Mouse (Mus musculus): Measurements from ENCODE around the gene Lce1b. TPM values are rescaled to one million over a fixed set of nuclear protein-coding genes. Genes with fewer than 3 reads are reported as not detected.

The Lce1b gene
- polyA plus RNA-seq, 1 experiment from 2014 or later = not detected

- no peak overlapping the region for H3K9ac ChIP-seq
- no peak for ATAC-seq (ENCODE audit: extremely low read depth, insufficient number of reproducible peaks, low FRiP score, low TSS enrichment)
- no peak overlapping the region for H3K27ac ChIP-seq (replicated peaks)
- no peaks in the 10 kb centered on the region for H3K9me3 ChIP-seq
- H3K36me3 ChIP-seq = no peaks in the 10 kb centered on the region
- no peaks in the 10 kb centered on the region for H3K4me1 ChIP-seq
- no peaks in the 10 kb centered on the region for H3K27me3 ChIP-seq (replicated peaks)
- H3K4me3 ChIP-seq = no peak overlapping the region
- no peak overlapping the region for H3K4me2 ChIP-seq
- WGBS = 33% methylated on average over 1 of the region's 1 CpGs
Observed at GRCm38 (mm10) chr3:92609804-92610203, 46.9 kb downstream of the Lce1b start.

GRCm38 (mm10) chr3:92607392-92607791 lies 49.3 kb downstream of the Lce1b start, which contains the start of gene 2210017I01Rik:
Gene 2210017I01Rik (minus strand): TSS chr3:92607492.
- no peaks in the 10 kb centered on the region for H3K27me3 ChIP-seq (replicated peaks)
- no peak within 1 kb of the TSS for H3K4me3 ChIP-seq
- H3K36me3 ChIP-seq = no peaks in the 10 kb centered on the region
- no peaks in the 10 kb centered on the region for H3K9me3 ChIP-seq
- H3K27ac ChIP-seq (replicated peaks) = no peak within 1 kb of the TSS
- no peaks in the 10 kb centered on the region for H3K4me1 ChIP-seq
- no peak for ATAC-seq (ENCODE audit: extremely low read depth, insufficient number of reproducible peaks, low FRiP score, low TSS enrichment)
- H3K9ac ChIP-seq = no peak within 1 kb of the TSS
- no peak within 1 kb of the TSS for H3K4me2 ChIP-seq

Other genes starting within 250 kb of the Lce1b start
- gene Sprr2i, start 248.9 kb downstream of the Lce1b start, polyA plus RNA-seq (2015; fragmentation: Nextera tagmentation; extraction: Ambion mirVana) = not detected in 2 replicates
- gene Sprr2j-ps, start 238.8 kb downstream of the Lce1b start, polyA plus RNA-seq (2015; fragmentation: Nextera tagmentation; extraction: Ambion mirVana) = not detected in 2 replicates
- 6.5 and 6.8 TPM in 2 replicates for gene Gm9774, start 227.5 kb downstream of the Lce1b start, polyA plus RNA-seq (2015; fragmentation: Nextera tagmentation; extraction: Ambion mirVana)
- not detected in 2 replicates for gene Sprr2k, start 224.3 kb downstream of the Lce1b start, polyA plus RNA-seq (2015; fragmentation: Nextera tagmentation; extraction: Ambion mirVana)
- not detected in 2 replicates for gene Sprr1b, start 218.1 kb downstream of the Lce1b start, polyA plus RNA-seq (2015; fragmentation: Nextera tagmentation; extraction: Ambion mirVana)
- not detected in 2 replicates for gene Sprr3, start 198.2 kb downstream of the Lce1b start, polyA plus RNA-seq (2015; fragmentation: Nextera tagmentation; extraction: Ambion mirVana)
- gene Sprr1a, start 171.0 kb downstream of the Lce1b start, polyA plus RNA-seq (2015; fragmentation: Nextera tagmentation; extraction: Ambion mirVana) = 0.19 and 0.31 TPM in 2 replicates
- not detected in 2 replicates for gene Sprr4, start 156.4 kb downstream of the Lce1b start, polyA plus RNA-seq (2015; fragmentation: Nextera tagmentation; extraction: Ambion mirVana)
- not detected in 2 replicates for gene 2310046K23Rik, start 122.4 kb downstream of the Lce1b start, polyA plus RNA-seq (2015; fragmentation: Nextera tagmentation; extraction: Ambion mirVana)
- gene Ivl, start 83.2 kb downstream of the Lce1b start, polyA plus RNA-seq (2015; fragmentation: Nextera tagmentation; extraction: Ambion mirVana) = not detected in 2 replicates
- not detected in 2 replicates for gene Smcp, start 67.9 kb downstream of the Lce1b start, polyA plus RNA-seq (2015; fragmentation: Nextera tagmentation; extraction: Ambion mirVana)
- not detected in 2 replicates for gene 2210017I01Rik, start 49.4 kb downstream of the Lce1b start, polyA plus RNA-seq (2015; fragmentation: Nextera tagmentation; extraction: Ambion mirVana)
- gene Lce6a, start 35.3 kb downstream of the Lce1b start, polyA plus RNA-seq (2015; fragmentation: Nextera tagmentation; extraction: Ambion mirVana) = not detected in 2 replicates
- not detected in 2 replicates for gene Lce1a1, start 8.6 kb downstream of the Lce1b start, polyA plus RNA-seq (2015; fragmentation: Nextera tagmentation; extraction: Ambion mirVana)
- not detected in 2 replicates for gene Lce1a2, start 13.4 kb upstream of the Lce1b start, polyA plus RNA-seq (2015; fragmentation: Nextera tagmentation; extraction: Ambion mirVana)
- not detected in 2 replicates for gene Lce1c, start 22.3 kb upstream of the Lce1b start, polyA plus RNA-seq (2015; fragmentation: Nextera tagmentation; extraction: Ambion mirVana)
- not detected in 2 replicates for gene Lce1d, start 30.3 kb upstream of the Lce1b start, polyA plus RNA-seq (2015; fragmentation: Nextera tagmentation; extraction: Ambion mirVana)
- not detected in 2 replicates for gene Lce1e, start 52.1 kb upstream of the Lce1b start, polyA plus RNA-seq (2015; fragmentation: Nextera tagmentation; extraction: Ambion mirVana)
- gene Lce1f, start 63.4 kb upstream of the Lce1b start, polyA plus RNA-seq (2015; fragmentation: Nextera tagmentation; extraction: Ambion mirVana) = not detected in 2 replicates
- not detected in 2 replicates for gene Gm38119, start 82.2 kb upstream of the Lce1b start, polyA plus RNA-seq (2015; fragmentation: Nextera tagmentation; extraction: Ambion mirVana)
- gene Lce1g, start 95.4 kb upstream of the Lce1b start, polyA plus RNA-seq (2015; fragmentation: Nextera tagmentation; extraction: Ambion mirVana) = not detected in 2 replicates
- not detected in 2 replicates for gene Lce1h, start 108.1 kb upstream of the Lce1b start, polyA plus RNA-seq (2015; fragmentation: Nextera tagmentation; extraction: Ambion mirVana)
- gene Lce1i, start 122.0 kb upstream of the Lce1b start, polyA plus RNA-seq (2015; fragmentation: Nextera tagmentation; extraction: Ambion mirVana) = not detected in 2 replicates
- gene Lce1j, start 133.6 kb upstream of the Lce1b start, polyA plus RNA-seq (2015; fragmentation: Nextera tagmentation; extraction: Ambion mirVana) = not detected in 2 replicates
- not detected in 2 replicates for gene Lce1k, start 151.0 kb upstream of the Lce1b start, polyA plus RNA-seq (2015; fragmentation: Nextera tagmentation; extraction: Ambion mirVana)
- gene Kprp, start 170.3 kb upstream of the Lce1b start, polyA plus RNA-seq (2015; fragmentation: Nextera tagmentation; extraction: Ambion mirVana) = not detected in 2 replicates
- not detected in 2 replicates for gene Lce1l, start 194.4 kb upstream of the Lce1b start, polyA plus RNA-seq (2015; fragmentation: Nextera tagmentation; extraction: Ambion mirVana)
- not detected in 2 replicates for gene 2310050C09Rik, start 213.3 kb upstream of the Lce1b start, polyA plus RNA-seq (2015; fragmentation: Nextera tagmentation; extraction: Ambion mirVana)

Data from heart, embryonic 13.5 days (tissue).